Mouse (Mus musculus) stomach, postnatal 0 days (tissue): Measurements from ENCODE around the gene Gm6034. TPM values are rescaled to one million over a fixed set of nuclear protein-coding genes. Genes with fewer than 3 reads are reported as not detected.
"Not testable (repeated sequence)": the region's sequence is repeated elsewhere in the genome, so short reads cannot be mapped to it uniquely, and the experiment has no call there.

Experiments used
- ATAC-seq: fragments of 200-750 bp; cut with Nextera tagmentation; 2 replicates; pipeline ENCODE4 v1.8.0; 2017; ENCODE audit not compliant: low FRiP score, low TSS enrichment
- DNase-seq: peaks from one replicate; pipeline ENCODE4 v3.0.0-alpha.2; 2016; ENCODE audit warnings: low spot score
- H3K27ac ChIP-seq: fragments of 300-500 bp; sonication (generic); replicated peaks from 2 replicates; pipeline ENCODE4 v1.5.1; 2014; ENCODE audit warnings: mild to moderate bottlenecking, control low read depth
- H3K27me3 ChIP-seq: fragments of 300-500 bp; sonication (generic); 2 replicates; pipeline ENCODE4 v1.6.1; 2014; ENCODE audit warnings: low read length; ENCODE audit not compliant: control insufficient read depth, insufficient read depth
- H3K36me3 ChIP-seq: fragments of 300-500 bp; sonication (generic); 2 replicates; pipeline ENCODE4 v1.6.1; 2014; ENCODE audit warnings: low read length, mixed read lengths; ENCODE audit not compliant: control insufficient read depth, insufficient read depth
- H3K4me1 ChIP-seq: fragments of 300-500 bp; sonication (generic); replicated peaks from 2 replicates; pipeline ENCODE4 v1.6.1; 2014; ENCODE audit warnings: antibody characterized with exemption; ENCODE audit not compliant: control insufficient read depth, insufficient read depth
- H3K4me2 ChIP-seq: fragments of 300-500 bp; sonication (generic); replicated peaks from 2 replicates; pipeline ENCODE4 v1.6.1; 2014; ENCODE audit warnings: low read depth, mild to moderate bottlenecking, control low read depth, moderate library complexity
- H3K4me3 ChIP-seq: fragments of 300-500 bp; sonication (generic); 2 replicates; pipeline ENCODE4 v1.5.1; 2014; ENCODE audit warnings: low read depth, low read length, control low read depth
- H3K9ac ChIP-seq: fragments of 300-500 bp; sonication (generic); 2 replicates; pipeline ENCODE4 v1.6.1; 2014; ENCODE audit warnings: mild to moderate bottlenecking, low read length, control low read depth, mixed read lengths
- H3K9me3 ChIP-seq: fragments of 300-500 bp; sonication (generic); 2 replicates; pipeline ENCODE4 v1.6.1; 2016; ENCODE audit warnings: low read length; ENCODE audit not compliant: control insufficient read depth
- CTCF ChIP-seq: IDR thresholded peaks from 2 replicates; pipeline ENCODE4 v1.5.1; 2016; ENCODE audit warnings: antibody characterized with exemption, low read depth, mild to moderate bottlenecking, moderate library complexity
- EP300 ChIP-seq: optimal IDR thresholded peaks from 2 replicates; pipeline ENCODE3; 2016; ENCODE audit warnings: antibody characterized with exemption
- WGBS: fragments of 180-500 bp; shearing (Covaris S2); extraction: QIAGEN DNeasy Blood & Tissue Kit; methylation state at CpG from one replicate; pipeline ENCODE4 v1.1.7; 2014; 5-methylcytosine and 5-hydroxymethylcytosine counted together
- polyA plus RNA-seq: library from polyadenylated mRNA; unstranded; fragments of >200 nt; fragmentation: Nextera tagmentation; extraction: Ambion mirVana; gene quantifications from 2 replicates; pipeline ENCODE4 v1.2.1, GENCODE M21; 2015

Gm6034 gene
- polyA plus RNA-seq, 1 experiment from 2014 or later = not detected

DNA sequence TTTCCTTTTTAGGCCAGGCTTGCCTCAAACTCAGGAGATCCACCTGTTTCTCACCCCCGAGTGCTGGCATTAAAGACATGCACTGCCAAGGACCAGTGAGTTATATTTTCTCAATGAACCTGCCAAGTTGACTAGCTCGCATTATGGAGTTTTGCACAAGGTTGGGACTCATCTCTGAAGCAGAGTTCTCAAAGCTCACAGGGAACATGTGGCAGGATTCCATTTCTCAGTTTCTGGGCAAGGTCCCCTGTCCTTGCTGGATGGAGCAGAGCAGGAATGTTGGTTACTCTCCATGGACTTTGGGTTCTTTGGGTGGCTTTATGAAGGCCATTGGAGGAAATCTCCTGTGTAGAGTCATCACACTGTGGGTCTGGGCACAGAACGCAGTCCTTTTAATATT, 525 bp downstream of the Gm6034 start:
- DNase-seq (no peak), ATAC-seq (no peak)
- peak overlapping the region; percentile 63 for H3K4me2 ChIP-seq
- no peaks in the 10 kb centered on the region for H3K9me3 ChIP-seq
- no peaks in the 10 kb centered on the region for H3K27me3 ChIP-seq
- peak overlapping the region; percentile 49; the same call in 1 of the 2 replicates for H3K27ac ChIP-seq
- H3K4me3 ChIP-seq = peak overlapping the region; percentile 41
- peak overlapping the region; percentile 45; the same call in 1 of the 2 replicates for H3K9ac ChIP-seq
- TF ChIP-seq CTCF (no peak), EP300 (no peak)
- 77% methylated on average over 3 of the region's 3 CpGs for WGBS
- H3K4me1 ChIP-seq = no peaks in the 10 kb centered on the region
- H3K36me3 ChIP-seq = no peaks in the 10 kb centered on the region

DNA sequence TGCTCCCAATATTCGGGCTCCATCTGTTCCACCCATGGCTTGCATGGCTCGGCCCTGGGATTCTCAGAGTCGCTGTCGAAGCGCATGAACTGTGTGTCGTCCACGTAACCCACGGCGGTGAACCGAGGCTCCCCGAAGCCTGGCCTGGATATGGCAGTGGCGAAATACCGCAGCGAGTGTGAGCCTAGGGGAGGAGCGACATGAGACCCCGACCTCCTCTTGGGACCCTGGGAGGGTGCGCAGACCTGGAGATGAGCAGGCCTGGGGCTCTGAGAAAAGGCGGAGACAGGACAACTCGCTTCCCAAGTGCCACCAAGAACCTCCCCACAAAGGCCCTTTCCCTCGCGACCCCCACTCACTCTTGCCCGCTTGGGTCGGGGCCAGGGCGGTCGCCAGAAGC, 15.2 kb downstream of the Gm6034 start:
- H3K4me1 ChIP-seq, H3K36me3 ChIP-seq, DNase-seq, H3K4me2 ChIP-seq, H3K9me3 ChIP-seq, H3K4me3 ChIP-seq, H3K27ac ChIP-seq, H3K27me3 ChIP-seq, ATAC-seq, H3K9ac ChIP-seq: not testable (repeated sequence)
- 92% methylated on average over 23 of the region's 25 CpGs for WGBS

DNA sequence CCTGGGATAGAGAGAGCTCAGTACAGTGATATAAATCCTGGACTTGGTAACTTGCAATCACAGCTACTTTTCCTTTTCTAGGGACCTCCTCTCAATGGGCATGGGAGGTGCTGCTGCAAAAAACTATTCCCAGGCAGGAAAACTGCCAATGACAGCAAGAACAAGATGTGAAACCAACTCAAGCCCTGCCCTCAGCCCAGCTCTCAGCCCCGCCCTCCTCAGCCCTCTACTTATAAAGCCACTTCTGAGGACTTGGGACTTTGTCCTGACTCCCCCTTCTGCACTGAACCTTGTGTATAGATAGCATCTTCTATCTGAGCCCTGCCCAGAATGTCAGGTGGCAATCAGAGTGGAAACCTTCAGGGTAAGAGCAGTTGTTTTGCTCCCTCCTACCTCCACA, 15.6 kb downstream of the Gm6034 start, which contains the start of gene Gm11127:
Gene Gm11127, minus strand, starts transcription at position 10 of the 400 bp plus-strand sequence.
- ATAC-seq = 0 out of 2 replicates have a peak, but pooled peaks have one; percentile 29
- H3K4me2 ChIP-seq, DNase-seq, H3K4me3 ChIP-seq, H3K4me1 ChIP-seq, H3K27ac ChIP-seq, H3K36me3 ChIP-seq, H3K27me3 ChIP-seq, H3K9me3 ChIP-seq, H3K9ac ChIP-seq: not testable (repeated sequence)
- 63% methylated on average over 1 of the region's 1 CpGs for WGBS

DNA sequence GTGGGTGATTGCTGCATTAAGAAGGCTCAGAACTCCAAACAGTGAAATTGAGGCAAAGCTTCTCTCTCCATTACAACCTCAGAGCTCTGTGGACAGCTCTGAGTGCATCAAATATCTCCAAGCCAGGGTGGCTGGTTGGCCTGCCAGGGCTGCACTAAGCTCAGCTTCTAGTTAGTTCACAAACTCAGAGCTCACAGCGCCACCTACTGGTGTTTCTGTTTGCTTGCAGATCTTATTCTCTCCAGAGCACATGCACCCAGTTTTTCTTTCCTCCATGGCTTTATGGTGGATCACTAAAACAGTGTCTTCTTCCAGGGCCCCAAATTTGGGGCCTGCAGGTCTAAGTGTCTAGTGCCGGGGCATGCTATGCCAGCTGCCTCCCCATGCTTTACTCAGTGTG, 18.1 kb downstream of the Gm6034 start:
- TF ChIP-seq EP300 = no peak
- TF ChIP-seq CTCF = peak; percentile 82
- no peak overlapping the region for H3K27ac ChIP-seq
- peak; percentile 74 for DNase-seq
- H3K4me3 ChIP-seq = no peak overlapping the region
- H3K4me2 ChIP-seq = no peak overlapping the region
- H3K36me3 ChIP-seq = no peaks in the 10 kb centered on the region
- H3K4me1 ChIP-seq = no peaks in the 10 kb centered on the region
- ATAC-seq = 0 out of 2 replicates have a peak, but pooled peaks have one; percentile 36
- H3K27me3 ChIP-seq = no peaks in the 10 kb centered on the region
- no peaks in the 10 kb centered on the region for H3K9me3 ChIP-seq
- no peak overlapping the region for H3K9ac ChIP-seq
- 30% methylated on average over 2 of the region's 2 CpGs for WGBS

DNA sequence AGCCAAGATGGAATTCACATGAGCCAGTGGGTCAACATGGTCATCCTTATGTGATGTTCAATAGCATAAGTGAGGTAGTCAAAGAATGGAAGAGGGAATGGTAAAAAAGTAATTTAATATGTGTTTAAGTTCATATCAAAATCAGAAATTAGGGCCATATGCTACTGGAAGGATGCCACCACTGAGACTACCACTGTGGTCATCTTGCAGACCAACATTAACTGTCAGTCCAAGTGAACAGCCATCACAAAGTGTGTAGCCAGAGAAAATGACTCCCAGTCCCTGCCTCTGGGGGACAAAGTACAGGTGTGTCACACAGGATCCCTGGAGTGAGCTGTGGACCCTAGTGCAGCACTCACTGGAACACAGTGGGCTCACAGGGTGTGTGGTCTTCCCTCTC, 39.1 kb downstream of the Gm6034 start:
- not testable (repeated sequence) for H3K27me3 ChIP-seq

DNA sequence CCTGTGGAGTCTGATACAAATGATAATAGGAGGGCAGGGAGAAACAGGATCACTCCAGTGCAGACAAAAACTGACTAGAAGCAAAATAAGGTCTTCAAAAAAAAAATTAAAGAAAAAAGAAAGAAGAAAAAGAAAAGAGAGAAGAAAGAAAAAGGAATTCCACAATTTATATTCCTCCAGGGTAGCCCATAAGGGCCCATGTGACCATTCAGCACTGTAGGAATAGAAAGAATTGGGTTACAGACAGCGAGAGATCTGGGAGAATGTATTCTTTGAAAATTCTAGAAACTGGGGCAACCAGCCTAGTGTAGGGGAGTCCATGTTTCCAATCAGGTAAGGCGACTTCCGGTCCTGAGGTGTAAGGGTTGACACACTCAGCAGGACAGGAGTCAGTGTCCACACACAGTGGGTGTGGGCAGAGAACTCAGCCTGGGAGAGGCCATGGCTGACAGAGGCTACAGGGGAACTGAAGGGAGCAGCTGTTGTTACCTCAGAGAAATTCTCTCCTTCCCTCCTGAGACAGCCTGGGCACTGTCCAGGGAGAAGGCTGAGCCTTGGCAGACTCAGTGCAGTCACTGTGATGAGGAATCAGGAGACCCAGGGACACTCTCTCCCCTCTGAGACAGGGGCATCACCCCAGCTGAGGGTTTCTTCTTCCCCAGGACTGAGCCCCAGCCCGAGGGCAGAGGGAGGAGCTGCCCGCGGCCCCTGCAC, 39.9 kb downstream of the Gm6034 start:
- Histone ChIP-seq H3K4me2 (peak overlapping the region; percentile 82), H3K4me3 (peak overlapping the region; percentile 53)
- not testable (repeated sequence) for H3K27ac ChIP-seq, H3K9ac ChIP-seq, H3K36me3 ChIP-seq, H3K4me1 ChIP-seq, H3K27me3 ChIP-seq, ATAC-seq, H3K9me3 ChIP-seq, DNase-seq
- WGBS = 41% methylated on average over 4 of the region's 6 CpGs

More for the DNA sequence above, 39.1 kb downstream of the Gm6034 start:
- not testable (repeated sequence) for H3K27ac ChIP-seq, DNase-seq, H3K4me1 ChIP-seq, H3K4me2 ChIP-seq, H3K9ac ChIP-seq, H3K36me3 ChIP-seq, H3K9me3 ChIP-seq, H3K4me3 ChIP-seq, ATAC-seq
